Mouse (Mus musculus): ENCODE results near the gene Adh7.

Gene Adh7

DNA sequence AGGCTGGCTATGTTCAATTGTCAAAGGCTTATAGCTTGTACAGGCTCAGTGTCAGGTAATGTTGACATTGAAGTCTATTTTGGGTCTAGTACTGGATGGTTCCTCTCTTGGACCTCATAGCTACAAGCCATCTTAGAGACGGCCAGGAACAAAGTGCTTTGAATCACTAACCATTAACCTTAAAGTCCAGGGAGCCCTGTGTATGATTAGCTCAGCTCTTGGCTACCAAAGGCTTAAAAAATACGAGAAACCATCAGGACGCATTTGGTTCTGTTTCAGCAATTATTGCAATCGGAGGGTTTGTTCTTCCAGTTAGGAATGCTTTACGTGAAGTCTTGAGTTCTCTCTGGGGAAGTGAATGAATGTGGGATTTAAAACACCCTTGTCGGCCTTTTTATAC, 25.4 kb downstream of the Adh7 start:
- in situ Hi-C loops (cut with MboI; ENCODE audit: low pct_unique_long_range_greater_than_20kb in 1 of 2, low sequenced_read_pairs in 2 of 2, unreplicated experiment in 1 of 2): no loop called here

GRCm38 (mm10) chr3:138244338-138244874, 26.8 kb downstream of the Adh7 start:
- in situ Hi-C loops (cut with MboI; ENCODE audit: low pct_unique_long_range_greater_than_20kb in 1 of 2, low sequenced_read_pairs in 2 of 2, unreplicated experiment in 1 of 2): no loop called here

DNA sequence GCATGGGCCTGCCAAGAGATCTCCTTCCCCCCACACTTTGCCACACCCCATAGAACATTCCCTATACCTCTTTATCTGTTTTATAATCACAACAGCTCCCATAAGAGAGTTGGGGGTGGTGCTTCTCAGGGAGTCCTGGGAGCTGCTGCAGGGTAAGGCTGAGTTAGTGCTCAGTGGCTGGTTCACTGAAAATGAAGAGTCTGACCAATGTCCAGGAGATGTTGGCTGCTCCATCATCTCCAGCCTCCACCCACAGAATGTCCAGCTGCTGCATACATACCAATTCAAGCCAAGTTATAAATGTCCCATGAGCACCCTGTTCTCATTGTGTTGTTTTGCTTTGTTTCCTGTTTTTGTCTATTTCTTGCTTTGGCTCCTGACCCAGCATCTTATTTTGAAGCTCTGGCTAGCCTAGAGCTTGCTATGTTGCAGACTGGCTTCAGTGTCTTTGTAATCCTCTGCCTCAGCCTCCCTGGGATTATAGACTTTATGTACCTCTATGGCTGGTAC, 29.0 kb downstream of the Adh7 start:
- in situ Hi-C loops (cut with MboI; ENCODE audit: low pct_unique_long_range_greater_than_20kb in 1 of 2, low sequenced_read_pairs in 2 of 2, unreplicated experiment in 1 of 2): no loop called here

DNA sequence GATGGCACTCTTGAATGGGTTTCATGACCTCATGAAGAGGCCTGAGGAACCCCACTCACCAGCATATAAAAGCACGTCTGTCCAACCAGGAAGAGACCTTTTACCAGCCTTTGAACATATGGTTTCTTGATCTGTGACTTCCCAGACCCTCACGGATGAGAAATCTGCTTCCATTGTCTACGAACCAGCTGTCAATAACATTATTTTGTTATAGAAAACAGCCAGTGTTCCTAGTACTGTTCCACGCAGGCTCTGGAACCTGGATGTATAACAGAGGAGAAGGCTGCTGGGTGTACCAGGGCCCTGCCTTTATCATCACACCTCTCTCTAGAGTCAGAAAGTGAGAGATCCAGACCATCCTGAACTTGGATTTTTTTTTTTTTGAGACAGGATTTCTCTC, 29.7 kb downstream of the Adh7 start:
- in situ Hi-C loops (cut with MboI; ENCODE audit: low pct_unique_long_range_greater_than_20kb in 1 of 2, low sequenced_read_pairs in 2 of 2, unreplicated experiment in 1 of 2): no loop called here

GRCm38 (mm10) chr3:138248011-138248410, 30.5 kb downstream of the Adh7 start:
- in situ Hi-C loops (cut with MboI; ENCODE audit: low pct_unique_long_range_greater_than_20kb in 1 of 2, low sequenced_read_pairs in 2 of 2, unreplicated experiment in 1 of 2): no loop called here

- in situ Hi-C loops (cut with MboI; ENCODE audit: low pct_unique_long_range_greater_than_20kb in 1 of 2, low sequenced_read_pairs in 2 of 2, unreplicated experiment in 1 of 2): no loop called here
These were observed 31.2 kb downstream of the Adh7 start for GRCm38 (mm10) chr3:138248746-138249145.

DNA sequence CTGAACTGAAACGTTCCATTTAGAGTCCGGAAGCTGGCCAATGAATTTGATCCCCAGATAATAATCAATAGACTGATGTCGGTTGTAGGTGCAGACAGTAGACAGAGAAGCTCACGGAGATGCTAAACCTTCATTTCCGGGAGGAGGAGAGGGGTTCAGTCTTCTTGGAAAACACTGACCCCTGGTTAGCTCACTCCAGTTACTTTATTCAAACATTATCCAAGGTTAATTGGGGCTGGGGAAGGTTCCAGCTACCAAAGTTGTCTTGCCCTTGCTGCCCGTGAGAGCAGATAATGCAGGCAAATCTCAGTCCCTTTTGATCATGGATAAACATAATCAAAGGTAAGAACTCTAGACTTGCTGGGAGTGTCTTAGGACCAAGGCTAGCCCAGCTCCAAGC, 33.6 kb downstream of the Adh7 start:
- in situ Hi-C loops (cut with MboI; ENCODE audit: low pct_unique_long_range_greater_than_20kb in 1 of 2, low sequenced_read_pairs in 2 of 2, unreplicated experiment in 1 of 2): no loop called here

- in situ Hi-C loops (cut with MboI; ENCODE audit: low pct_unique_long_range_greater_than_20kb in 1 of 2, low sequenced_read_pairs in 2 of 2, unreplicated experiment in 1 of 2): no loop called here
These were observed 36.6 kb downstream of the Adh7 start for GRCm38 (mm10) chr3:138254205-138254604.

- in situ Hi-C loops (cut with MboI; ENCODE audit: low pct_unique_long_range_greater_than_20kb in 1 of 2, low sequenced_read_pairs in 2 of 2, unreplicated experiment in 1 of 2): no loop called here
These were observed 37.8 kb downstream of the Adh7 start for GRCm38 (mm10) chr3:138255366-138255765.

GRCm38 (mm10) chr3:138255780-138256550, 38.4 kb downstream of the Adh7 start:
- in situ Hi-C loops (cut with MboI; ENCODE audit: low pct_unique_long_range_greater_than_20kb in 1 of 2, low sequenced_read_pairs in 2 of 2, unreplicated experiment in 1 of 2): no loop called here

GRCm38 (mm10) chr3:138260721-138261669, 43.4 kb downstream of the Adh7 start, which contains the start of gene Adh1:
Gene Adh1 (plus strand): TSS chr3:138260991.
- in situ Hi-C loops (cut with MboI; ENCODE audit: low pct_unique_long_range_greater_than_20kb in 1 of 2, low sequenced_read_pairs in 2 of 2, unreplicated experiment in 1 of 2): no loop called here

GRCm38 (mm10) chr3:138262568-138262967, 45.0 kb downstream of the Adh7 start:
- in situ Hi-C loops (cut with MboI; ENCODE audit: low pct_unique_long_range_greater_than_20kb in 1 of 2, low sequenced_read_pairs in 2 of 2, unreplicated experiment in 1 of 2): no loop called here

- in situ Hi-C loops (cut with MboI; ENCODE audit: low pct_unique_long_range_greater_than_20kb in 1 of 2, low sequenced_read_pairs in 2 of 2, unreplicated experiment in 1 of 2): no loop called here
These were observed 45.8 kb downstream of the Adh7 start for GRCm38 (mm10) chr3:138263154-138263930.

DNA sequence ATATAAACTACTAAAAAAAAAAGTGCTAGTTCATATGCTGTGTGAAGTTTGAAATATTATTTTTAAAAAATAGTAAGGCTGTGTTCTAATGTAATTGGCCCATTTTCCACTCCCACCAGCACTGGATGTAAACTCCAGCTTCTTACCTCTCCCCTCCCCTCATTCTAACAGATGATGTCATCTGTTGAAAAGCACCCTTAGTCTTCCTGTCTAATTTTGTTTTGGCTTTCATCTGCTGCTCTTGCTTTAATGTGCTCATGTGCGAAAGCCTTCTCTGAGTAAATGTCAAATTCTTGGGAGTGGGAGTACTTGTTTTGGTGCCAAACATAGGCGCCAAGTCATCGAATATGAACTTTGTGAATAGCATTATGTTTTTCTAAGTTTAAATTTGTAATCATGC, 47.1 kb downstream of the Adh7 start:
- in situ Hi-C loops (cut with MboI; ENCODE audit: low pct_unique_long_range_greater_than_20kb in 1 of 2, low sequenced_read_pairs in 2 of 2, unreplicated experiment in 1 of 2): no loop called here

- in situ Hi-C loops (cut with MboI; ENCODE audit: low pct_unique_long_range_greater_than_20kb in 1 of 2, low sequenced_read_pairs in 2 of 2, unreplicated experiment in 1 of 2): no loop called here
These were observed 52.9 kb downstream of the Adh7 start for GRCm38 (mm10) chr3:138270507-138270906.

- in situ Hi-C loops (cut with MboI; ENCODE audit: low pct_unique_long_range_greater_than_20kb in 1 of 2, low sequenced_read_pairs in 2 of 2, unreplicated experiment in 1 of 2): no loop called here
These were observed 53.7 kb downstream of the Adh7 start for GRCm38 (mm10) chr3:138271297-138271696.

- in situ Hi-C loops (cut with MboI; ENCODE audit: low pct_unique_long_range_greater_than_20kb in 1 of 2, low sequenced_read_pairs in 2 of 2, unreplicated experiment in 1 of 2): no loop called here
These were observed 55.5 kb downstream of the Adh7 start for GRCm38 (mm10) chr3:138273080-138273479.

- in situ Hi-C loops (cut with MboI; ENCODE audit: low pct_unique_long_range_greater_than_20kb in 1 of 2, low sequenced_read_pairs in 2 of 2, unreplicated experiment in 1 of 2): no loop called here
These were observed 57.5 kb downstream of the Adh7 start for GRCm38 (mm10) chr3:138275100-138275499.
